Mouse (Mus musculus) layer of hippocampus, adult 2 months (tissue): Measurements from ENCODE around the gene Gas2. TPM values are rescaled to one million over a fixed set of nuclear protein-coding genes. Genes with fewer than 3 reads are reported as not detected.

ENCODE experiments used
- DNase-seq, 2 experiments: peaks; one replicate each; pipeline ENCODE4 v3.0.0; 2022; ENCODE audit warnings: low spot score in 2 of 2
- H3K27ac ChIP-seq: fragments of 200-600 bp; 2 replicates; pipeline ENCODE4 v1.8.1; 2022
- H3K4me3 ChIP-seq: fragments of 200-600 bp; 2 replicates; pipeline ENCODE4 v1.8.1; 2022; ENCODE audit warnings: mild to moderate bottlenecking
- CTCF ChIP-seq: fragments of 200-600 bp; conservative IDR thresholded peaks from 2 replicates; pipeline ENCODE4 v1.8.1; 2022; ENCODE audit warnings: antibody characterized with exemption, mild to moderate bottlenecking, moderate library complexity
- total RNA-seq, 2 experiments: library from RNA; stranded (reverse); gene quantifications; 2 replicates each; pipeline ENCODE4 v1.2.3; 2021

Gas2 gene
- total RNA-seq, 2 experiments from 2014 or later, result 28.2 to 31.0 TPM

- DNase-seq, result no peak
- no peak for TF ChIP-seq CTCF
- Histone ChIP-seq H3K4me3 (no peak overlapping the region), H3K27ac (no peak overlapping the region)
These were observed 125.1 kb downstream of the Gas2 start for GRCm38 (mm10) chr7:51986909-51987308.

- no peak for TF ChIP-seq CTCF
- no peak for DNase-seq
- no peak overlapping the region for H3K27ac ChIP-seq
- no peak overlapping the region for H3K4me3 ChIP-seq
These were observed 129.2 kb downstream of the Gas2 start for GRCm38 (mm10) chr7:51991020-51991419.

- DNase-seq, result peak; percentile 93 to 98
- Histone ChIP-seq H3K27ac (peak within 1 kb of the TSS; percentile 90), H3K4me3 (peak within 1 kb of the TSS; percentile 61)
These were observed 143.9 kb downstream of the Gas2 start, which contains the start of gene Svip for GRCm38 (mm10) chr7:52005511-52006295. Svip (minus strand) TSS chr7:52006018.

GRCm38 (mm10) chr7:52006296-52006630 lies 144.4 kb downstream of the Gas2 start:
- TF ChIP-seq CTCF, result no peak
- H3K4me3 ChIP-seq, result peak overlapping the region; percentile 61
- peak overlapping the region; percentile 90 for H3K27ac ChIP-seq
- no peak for DNase-seq

More at GRCm38 (mm10) chr7:52005511-52006295, 143.9 kb downstream of the Gas2 start, which contains the start of gene Svip:
- no peak for TF ChIP-seq CTCF

- no peak for DNase-seq
- Histone ChIP-seq H3K27ac (no peak overlapping the region), H3K4me3 (no peak overlapping the region)
- no peak for TF ChIP-seq CTCF
These were observed 145.3 kb downstream of the Gas2 start for GRCm38 (mm10) chr7:52007138-52007537.

- no peak for TF ChIP-seq CTCF
- Histone ChIP-seq H3K4me3 (no peak overlapping the region), H3K27ac (no peak overlapping the region)
- no peak for DNase-seq
These were observed 151.6 kb downstream of the Gas2 start for GRCm38 (mm10) chr7:52013457-52013856.

- Histone ChIP-seq H3K27ac (no peak overlapping the region), H3K4me3 (no peak overlapping the region)
- peak; percentile 30 for TF ChIP-seq CTCF
- no peak for DNase-seq
These were observed 153.4 kb downstream of the Gas2 start for GRCm38 (mm10) chr7:52015180-52015579.

GRCm38 (mm10) chr7:52015628-52016027 lies 153.8 kb downstream of the Gas2 start, which contains the start of gene 1700015G11Rik:
1700015G11Rik (minus strand) TSS chr7:52015728.
- TF ChIP-seq CTCF, result no peak
- no peak within 1 kb of the TSS for H3K27ac ChIP-seq
- no peak within 1 kb of the TSS for H3K4me3 ChIP-seq
- DNase-seq, result no peak

GRCm38 (mm10) chr7:52022039-52022438 lies 160.2 kb downstream of the Gas2 start:
- TF ChIP-seq CTCF, result no peak
- Histone ChIP-seq H3K27ac (no peak overlapping the region), H3K4me3 (no peak overlapping the region)
- DNase-seq, result no peak

GRCm38 (mm10) chr7:52024050-52024626 lies 162.3 kb downstream of the Gas2 start:
- no peak for DNase-seq
- no peak overlapping the region for H3K4me3 ChIP-seq
- no peak for TF ChIP-seq CTCF
- no peak overlapping the region for H3K27ac ChIP-seq

- peak; percentile 26 to 80 for DNase-seq
- Histone ChIP-seq H3K4me3 (no peak overlapping the region), H3K27ac (no peak overlapping the region)
- peak; percentile 87 for TF ChIP-seq CTCF
These were observed 176.1 kb downstream of the Gas2 start for GRCm38 (mm10) chr7:52037600-52038582.

Other genes starting within 250 kb of the Gas2 start
- 10 to 100 TPM in 1 of 2 experiments, 1 to 10 TPM in 1; 9.4 to 12.7 TPM for gene Slc17a6, start 240.0 kb upstream of the Gas2 start, total RNA-seq
- gene Fancf, start 252 bp downstream of the Gas2 start, total RNA-seq, result 1 to 10 TPM; 4.7 to 5.0 TPM
- 10 to 100 TPM; 35.2 to 38.2 TPM for gene Svip, start 144.0 kb downstream of the Gas2 start, total RNA-seq
- not detected for gene 1700015G11Rik, start 153.7 kb downstream of the Gas2 start, total RNA-seq